Mouse (Mus musculus) testis, adult 2 months (tissue): Measurements from ENCODE around the gene Gramd1b.

Experiments used
- CTCF ChIP-seq: fragments of 200-500 bp; IDR thresholded peaks from 2 replicates; pipeline ENCODE4 v1.5.1; 2012; ENCODE audit warnings: low read depth, mild to moderate bottlenecking, inconsistent platforms, low read length, moderate library complexity; ENCODE audit not compliant: control insufficient read depth, insufficient read depth, insufficient replicate concordance
- POLR2A ChIP-seq: fragments of 200-500 bp; IDR thresholded peaks from 2 replicates; pipeline ENCODE4 v1.6.1; 2012; ENCODE audit warnings: low read depth, mild to moderate bottlenecking, inconsistent platforms, low read length, moderate library complexity; ENCODE audit not compliant: control insufficient read depth

- TF ChIP-seq CTCF: no peak
- TF ChIP-seq POLR2A: no peak
Measured at GRCm38 (mm10) chr9:40345493-40346231, 185.5 kb downstream of the Gramd1b start.
